Mouse (Mus musculus) MEL (cell line): ENCODE data around the gene Slc4a7. TPM values are rescaled to one million over a fixed set of nuclear protein-coding genes. Genes with fewer than 3 reads are reported as not detected.

Source experiments
- DNase-seq: peaks from one replicate; pipeline ENCODE4 v3.0.0; 2011; ENCODE audit warnings: low read depth, low spot score
- H3K27ac ChIP-seq: 2 replicates; pipeline ENCODE4 v1.5.1; 2012; ENCODE audit warnings: low read depth, mild to moderate bottlenecking, control low read depth, low read length, moderate library complexity; ENCODE audit not compliant: control insufficient read depth
- H3K27me3 ChIP-seq, 2 experiments: fragments of 150-350 bp in 1 of 2; sonication (generic) in 1 of 2; 2 replicates each; pipeline ENCODE4 v1.6.1; 2012; ENCODE audit warnings: low read length in 2 of 2, mild to moderate bottlenecking in 2 of 2, improper control_type of control experiment in 1 of 2, moderate library complexity in 1 of 2; ENCODE audit not compliant: insufficient read depth in 2 of 2, control insufficient read depth in 1 of 2
- H3K36me3 ChIP-seq, 2 experiments: 2 replicates each; pipeline ENCODE4 v1.6.1; 2012 to 2014; ENCODE audit warnings: low read length in 2 of 2, improper control_type of control experiment in 1 of 2, inconsistent platforms in 1 of 2, mild to moderate bottlenecking in 1 of 2; ENCODE audit not compliant: insufficient read depth in 2 of 2, control insufficient read depth in 1 of 2
- H3K4me1 ChIP-seq, 2 experiments: fragments of 150-350 bp in 1 of 2; sonication (generic) in 1 of 2; 2 replicates each; pipeline ENCODE4 v1.6.1; 2012; ENCODE audit warnings: low read length in 2 of 2, improper control_type of control experiment in 1 of 2, mild to moderate bottlenecking in 1 of 2; ENCODE audit not compliant: insufficient read depth in 2 of 2, control insufficient read depth in 1 of 2
- H3K4me3 ChIP-seq, 2 experiments: fragments of 150-350 bp in 1 of 2; sonication (generic) in 1 of 2; 2 replicates each; pipeline ENCODE4 v1.5.1; 2012; ENCODE audit warnings: low read depth in 2 of 2, low read length in 2 of 2, mild to moderate bottlenecking in 2 of 2, moderate library complexity in 2 of 2, control low read depth in 1 of 2, improper control_type of control experiment in 1 of 2; ENCODE audit not compliant: control insufficient read depth in 1 of 2, insufficient read depth in 1 of 2
- H3K79me2 ChIP-seq: 2 replicates; pipeline ENCODE4 v1.6.1; 2012; ENCODE audit warnings: mild to moderate bottlenecking, low read length, moderate library complexity; ENCODE audit not compliant: control insufficient read depth, poor library complexity, insufficient read depth
- H3K9ac ChIP-seq: 2 replicates; pipeline ENCODE4 v1.6.1; 2012; ENCODE audit warnings: low read depth, mild to moderate bottlenecking, control low read depth, low read length, moderate library complexity; ENCODE audit not compliant: control insufficient read depth, poor library complexity, severe bottlenecking
- H3K9me3 ChIP-seq: fragments of 150-350 bp; sonication (generic); replicated peaks from 2 replicates; pipeline ENCODE4 v1.6.1; 2012; ENCODE audit warnings: mild to moderate bottlenecking, low read length, improper control_type of control experiment, moderate library complexity; ENCODE audit not compliant: insufficient read depth
- CTCF ChIP-seq, 3 experiments: IDR thresholded peaks in 2 of 3; conservative IDR thresholded peaks in 1 of 3; 2 replicates each; pipeline ENCODE4 v1.5.1; 2011 to 2012; ENCODE audit warnings: low read length in 3 of 3, low read depth in 2 of 3, mild to moderate bottlenecking in 2 of 3, improper control_type of control experiment in 1 of 3, inconsistent platforms in 1 of 3, mixed read lengths in 1 of 3, moderate library complexity in 1 of 3; ENCODE audit not compliant: control insufficient read depth in 1 of 3, insufficient read depth in 1 of 3, poor library complexity in 1 of 3, severe bottlenecking in 1 of 3
- E2F4 ChIP-seq: IDR thresholded peaks from 2 replicates; pipeline ENCODE4 v1.6.1; 2011; ENCODE audit warnings: low read depth, low read length, improper control_type of control experiment, borderline replicate concordance
- ELF1 ChIP-seq: IDR thresholded peaks from 2 replicates; pipeline ENCODE4 v1.6.1; 2014; ENCODE audit warnings: low read depth, mild to moderate bottlenecking, inconsistent platforms, low read length, improper control_type of control experiment, moderate library complexity
- EP300 ChIP-seq, 2 experiments: IDR thresholded peaks; 2 replicates each; pipeline ENCODE4 v1.6.1; 2011; ENCODE audit warnings: improper control_type of control experiment in 2 of 2, low read length in 2 of 2, low read depth in 1 of 2, mild to moderate bottlenecking in 1 of 2
- ETS1 ChIP-seq: IDR thresholded peaks from 2 replicates; pipeline ENCODE4 v1.6.1; 2012; ENCODE audit warnings: low read depth, mild to moderate bottlenecking, inconsistent platforms, low read length, improper control_type of control experiment, moderate library complexity
- GATA1 ChIP-seq: IDR thresholded peaks from 2 replicates; pipeline ENCODE4 v1.6.1; 2011; ENCODE audit warnings: low read depth, low read length, improper control_type of control experiment
- JUND ChIP-seq: IDR thresholded peaks from 2 replicates; pipeline ENCODE4 v1.6.1; 2011; ENCODE audit warnings: low read depth, mild to moderate bottlenecking, improper control_type of control experiment, low read length
- MAFK ChIP-seq: IDR thresholded peaks from 2 replicates; pipeline ENCODE4 v1.6.1; 2011; ENCODE audit warnings: low read depth, mild to moderate bottlenecking, low read length, improper control_type of control experiment, borderline replicate concordance
- MAX ChIP-seq: IDR thresholded peaks from 2 replicates; pipeline ENCODE4 v1.6.1; 2011; ENCODE audit warnings: low read length, improper control_type of control experiment
- MEF2A ChIP-seq: IDR thresholded peaks from 2 replicates; pipeline ENCODE4 v1.6.1; 2014; ENCODE audit warnings: low read depth, mild to moderate bottlenecking, inconsistent platforms, low read length, improper control_type of control experiment; ENCODE audit not compliant: poor library complexity, insufficient replicate concordance, severe bottlenecking; ENCODE audit errors: extremely low read depth
- MYB ChIP-seq: IDR thresholded peaks from 2 replicates; pipeline ENCODE4 v1.6.1; 2011; ENCODE audit warnings: mild to moderate bottlenecking, low read depth, low read length, improper control_type of control experiment
- NELFE ChIP-seq: IDR thresholded peaks from 2 replicates; pipeline ENCODE4 v1.6.1; 2011; ENCODE audit warnings: low read depth, low read length, improper control_type of control experiment
- NRF1 ChIP-seq: IDR thresholded peaks from 2 replicates; pipeline ENCODE4 v1.6.1; 2014; ENCODE audit warnings: low read depth, mild to moderate bottlenecking, inconsistent platforms, low read length, improper control_type of control experiment, moderate library complexity; ENCODE audit not compliant: poor library complexity, insufficient read depth, severe bottlenecking
- RAD21 ChIP-seq: IDR thresholded peaks from 2 replicates; pipeline ENCODE4 v1.6.1; 2011; ENCODE audit warnings: mild to moderate bottlenecking, low read depth, low read length, improper control_type of control experiment
- SMC3 ChIP-seq: IDR thresholded peaks from 2 replicates; pipeline ENCODE4 v1.6.1; 2011; ENCODE audit warnings: low read depth, low read length, improper control_type of control experiment
- TBP ChIP-seq: IDR thresholded peaks from 2 replicates; pipeline ENCODE4 v1.8.0; 2011; ENCODE audit warnings: low read depth, low read length, improper control_type of control experiment
- USF2 ChIP-seq, 2 experiments: IDR thresholded peaks; 2 replicates each; pipeline ENCODE4 v1.6.1; 2011 to 2012; ENCODE audit warnings: improper control_type of control experiment in 2 of 2, low read length in 2 of 2, borderline replicate concordance in 1 of 2, inconsistent platforms in 1 of 2, low read depth in 1 of 2, mild to moderate bottlenecking in 1 of 2; ENCODE audit not compliant: insufficient read depth in 1 of 2
- ZC3H11A ChIP-seq: IDR thresholded peaks from 2 replicates; pipeline ENCODE4 v1.6.1; 2012; ENCODE audit warnings: low read depth, mild to moderate bottlenecking, inconsistent platforms, low read length, improper control_type of control experiment
- ZKSCAN1 ChIP-seq: IDR thresholded peaks from 2 replicates; pipeline ENCODE4 v1.6.1; 2012; ENCODE audit warnings: low read depth, mild to moderate bottlenecking, inconsistent platforms, low read length, improper control_type of control experiment, moderate library complexity
- ZMIZ1 ChIP-seq: IDR thresholded peaks from 2 replicates; pipeline ENCODE4 v1.6.1; 2012; ENCODE audit warnings: low read depth, mild to moderate bottlenecking, inconsistent platforms, low read length, improper control_type of control experiment, moderate library complexity
- ZNF384 ChIP-seq: IDR thresholded peaks from 2 replicates; pipeline ENCODE4 v1.6.1; 2012; ENCODE audit warnings: low read depth, mild to moderate bottlenecking, inconsistent platforms, low read length, improper control_type of control experiment
- polyA plus RNA-seq, 2 experiments: library from polyadenylated mRNA; stranded (reverse) in 1 of 2; unstranded in 1 of 2; fragments of >175 nt in 1 of 2; fragments of >200 nt in 1 of 2; gene quantifications; 2 replicates each; pipeline versions ENCODE4 v1.2.1 to v1.2.4; 2012; ENCODE audit warnings: low replicate concordance in 2 of 2, low read depth in 1 of 2; ENCODE audit not compliant: insufficient read length in 2 of 2, insufficient read depth in 1 of 2, missing spikeins in 1 of 2
- total RNA-seq: library from RNA; depleted of rRNA; stranded (reverse); fragments of 300-350 nt; gene quantifications from 2 replicates; pipeline ENCODE4 v1.2.3, GENCODE M21; 2012

Slc4a7 gene
- total and polyA plus RNA-seq, 3 experiments, result 8.2 to 30.2 (median 12.8) TPM

- peak; percentile 16 for DNase-seq
- Histone ChIP-seq H3K79me2 (peaks cover 1% of the 10 kb centered on the region; the same call in 1 of the 2 replicates), H3K36me3 (no peaks in the 10 kb centered on the region; a peak in 3 of 4 replicates), H3K9me3 (no peaks in the 10 kb centered on the region), H3K4me1 (0 out of 4 replicates have a peak, but pooled peaks cover 0 to 5% of the 10 kb centered on the region in 2 experiments), H3K9ac (no peak overlapping the region), H3K27ac (no peak overlapping the region), H3K4me3 (no peak overlapping the region), H3K27me3 (no peaks in the 10 kb centered on the region)
- no peak for TF ChIP-seq E2F4
- TF ChIP-seq EP300 (IDR thresholded peaks at IDR 0.05; ENCODE audit: low read depth in 1 of 2, low read length in 2 of 2), result no peak
- TF ChIP-seq TBP, result no peak
- no peak for TF ChIP-seq ZC3H11A
- no peak for TF ChIP-seq RAD21
- no peak for TF ChIP-seq MEF2A
- TF ChIP-seq NRF1, result no peak
- no peak for TF ChIP-seq NELFE
- TF ChIP-seq GATA1, result no peak
- no peak for TF ChIP-seq JUND
- no peak for TF ChIP-seq MYB
- TF ChIP-seq SMC3, result no peak
- no peak for TF ChIP-seq MAFK
- TF ChIP-seq MAX, result no peak
- no peak for TF ChIP-seq CTCF (IDR thresholded peaks at IDR 0.05 in 2 of 3, conservative IDR thresholded peaks at IDR 0.05 in 1 of 3; ENCODE audit: control insufficient read depth in 1 of 3, insufficient read depth in 1 of 3, low read depth in 2 of 3, low read length in 3 of 3, poor library complexity in 1 of 3, severe bottlenecking in 1 of 3)
These were observed 13.7 kb downstream of the Slc4a7 start for GRCm38 (mm10) chr14:14715794-14716193.

GRCm38 (mm10) chr14:14716843-14717242 lies 14.8 kb downstream of the Slc4a7 start:
- Histone ChIP-seq H3K4me3 (no peak overlapping the region), H3K79me2 (no peaks in the 10 kb centered on the region; the same call in 1 of the 2 replicates), H3K4me1 (0 out of 4 replicates have a peak, but pooled peaks cover 0 to 5% of the 10 kb centered on the region in 2 experiments), H3K36me3 (no peaks in the 10 kb centered on the region; a peak in 2 of 4 replicates), H3K27me3 (no peaks in the 10 kb centered on the region), H3K27ac (no peak overlapping the region), H3K9me3 (no peaks in the 10 kb centered on the region), H3K9ac (no peak overlapping the region)
- no peak for DNase-seq
- TF ChIP-seq ZNF384 (peak; percentile 40; the same call in 1 of the 2 replicates), ELF1 (no peak), USF2 (IDR thresholded peaks at IDR 0.05; ENCODE audit: borderline replicate concordance in 1 of 2, insufficient read depth in 1 of 2, low read depth in 1 of 2, low read length in 2 of 2) (no peak), ETS1 (no peak), ZMIZ1 (no peak), ZKSCAN1 (no peak), CTCF (IDR thresholded peaks at IDR 0.05 in 2 of 3, conservative IDR thresholded peaks at IDR 0.05 in 1 of 3; ENCODE audit: control insufficient read depth in 1 of 3, insufficient read depth in 1 of 3, low read depth in 2 of 3, low read length in 3 of 3, poor library complexity in 1 of 3, severe bottlenecking in 1 of 3) (no peak)
